17 mouse cellular contexts compared by ENCODE assay signal in the genomic region with DNA sequence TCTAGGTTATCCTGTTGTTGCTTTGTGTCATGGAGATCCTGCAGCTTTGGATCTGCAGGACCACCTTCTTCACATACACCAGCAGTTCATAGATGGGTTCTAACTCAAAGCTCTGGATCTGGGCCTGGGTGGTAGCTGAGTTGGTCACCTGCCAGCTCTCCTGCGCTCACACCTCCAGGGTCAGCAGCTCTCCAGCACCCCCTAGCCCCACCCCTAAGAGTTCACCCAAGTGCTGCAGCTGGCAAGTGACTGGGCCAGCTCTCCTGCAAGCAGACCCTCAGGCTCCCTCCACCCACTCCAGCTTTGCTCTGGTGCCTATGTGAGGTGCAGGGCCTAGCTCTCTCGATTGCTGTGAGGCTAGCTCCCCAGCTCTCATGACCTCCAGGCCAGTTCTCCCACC.
DNase-seq lines count a peak whose midpoint lies in the region; ATAC-seq and TF ChIP-seq lines count a peak whose summit lies in the region.
"Had no signal": no experiment of that assay in that cellular context is flagged by ENCODE, and none has a peak within 500 bp of the region (broad histone marks: within the 10 kb centered on the region; RNA-seq: fewer than 3 reads in every experiment).

No protein-coding gene starts in this region.

- DNase-seq in lung, adult 2 months: no peak
- peak; percentile 19 for DNase-seq in thymus, postnatal 14 days
- no peak for DNase-seq in thymus, adult 18-20 months
- DNase-seq in thymus, postnatal 36 days: peak; percentile 4 to 16
- no peak for DNase-seq in layer of hippocampus, adult 9-11 months
- DNase-seq: cerebellum, postnatal 14 days; gastrocnemius, postnatal 10 days; heart, adult 2 months; heart, postnatal 10 days; liver, postnatal 0 days; right cerebral cortex, postnatal 25 days had no signal

- H3K4me1 ChIP-seq in intestine, postnatal 0 days (replicated peaks; ENCODE audit: control insufficient read depth, insufficient read depth, low read length): no peaks in the 10 kb centered on the region
- no peaks in the 10 kb centered on the region; the same call in 1 of the 2 replicates for H3K4me1 ChIP-seq in intestine, embryonic 15.5 days (replicated peaks)
- H3K4me1 ChIP-seq in lung, embryonic 15.5 days: 0 out of 2 replicates have a peak, but pooled peaks cover 9% of the 10 kb centered on the region
- H3K4me1 ChIP-seq in lung, adult 2 months (ENCODE audit: control insufficient read depth, insufficient read depth, low read length): peaks cover 7% of the 10 kb centered on the region

- ATAC-seq in intestine, postnatal 0 days: no peak
- no peak for ATAC-seq in intestine, embryonic 15.5 days
- ATAC-seq in lung, embryonic 15.5 days (ENCODE audit: borderline replicate concordance, extremely low read depth, low FRiP score, low TSS enrichment): no peak
- ATAC-seq: intestine, embryonic 16.5 days; liver, postnatal 0 days had no signal

- peak; percentile 30 for TF ChIP-seq CTCF in intestine, postnatal 0 days (IDR thresholded peaks at IDR 0.05; ENCODE audit: low read depth)
- TF ChIP-seq CTCF in lung, adult 2 months (IDR thresholded peaks at IDR 0.05; ENCODE audit: insufficient read depth, low read length): no peak

- H3K4me3 ChIP-seq in intestine, postnatal 0 days (ENCODE audit: low read depth, low read length): no peak overlapping the region
- no peak overlapping the region for H3K4me3 ChIP-seq in intestine, embryonic 15.5 days (replicated peaks)
- H3K4me3 ChIP-seq in lung, embryonic 15.5 days: no peak overlapping the region
- no peak overlapping the region for H3K4me3 ChIP-seq in lung, adult 2 months (replicated peaks; ENCODE audit: extremely low read depth, low read depth, low read length)
- H3K4me3 ChIP-seq: forebrain, embryonic 12.5 days; heart, adult 2 months had no signal

- H3K4me2 ChIP-seq in intestine, postnatal 0 days (replicated peaks; ENCODE audit: low read depth): no peak overlapping the region
- H3K4me2 ChIP-seq in intestine, embryonic 15.5 days (replicated peaks): no peak overlapping the region
- no peak overlapping the region for H3K4me2 ChIP-seq in lung, embryonic 15.5 days
- H3K4me2 ChIP-seq: forebrain, embryonic 12.5 days; hindbrain, embryonic 14.5 days had no signal

- no peaks in the 10 kb centered on the region for H3K27me3 ChIP-seq in intestine, postnatal 0 days (replicated peaks; ENCODE audit: control insufficient read depth, insufficient read depth, low read length)
- H3K27me3 ChIP-seq in intestine, embryonic 15.5 days (replicated peaks): no peaks in the 10 kb centered on the region
- no peaks in the 10 kb centered on the region for H3K27me3 ChIP-seq in lung, embryonic 15.5 days
- H3K27me3 ChIP-seq: forebrain, embryonic 12.5 days had no signal

- H3K9ac ChIP-seq in intestine, postnatal 0 days (ENCODE audit: low read depth, low read length): no peak overlapping the region
- H3K9ac ChIP-seq in intestine, embryonic 15.5 days: no peak overlapping the region
- no peak overlapping the region for H3K9ac ChIP-seq in lung, embryonic 15.5 days
- H3K9ac ChIP-seq: forebrain, embryonic 12.5 days; hindbrain, embryonic 14.5 days; liver, postnatal 0 days had no signal

- H3K36me3 ChIP-seq in intestine, postnatal 0 days (ENCODE audit: control insufficient read depth, insufficient read depth): no peaks in the 10 kb centered on the region
- no peaks in the 10 kb centered on the region for H3K36me3 ChIP-seq in intestine, embryonic 15.5 days
- no peaks in the 10 kb centered on the region for H3K36me3 ChIP-seq in lung, embryonic 15.5 days
- H3K36me3 ChIP-seq: forebrain, embryonic 12.5 days had no signal

- TF ChIP-seq POLR2A in lung, adult 2 months (IDR thresholded peaks at IDR 0.05; ENCODE audit: borderline replicate concordance, extremely low read depth, low read depth, low read length): no peak

- no peaks in the 10 kb centered on the region for H3K9me3 ChIP-seq in intestine, postnatal 0 days (ENCODE audit: control insufficient read depth)
- no peaks in the 10 kb centered on the region for H3K9me3 ChIP-seq in intestine, embryonic 15.5 days
- H3K9me3 ChIP-seq in lung, embryonic 15.5 days: no peaks in the 10 kb centered on the region
- H3K9me3 ChIP-seq: forebrain, embryonic 12.5 days had no signal

- H3K27ac ChIP-seq in intestine, postnatal 0 days (ENCODE audit: low read depth, low read length): no peak overlapping the region
- no peak overlapping the region for H3K27ac ChIP-seq in intestine, embryonic 15.5 days
- H3K27ac ChIP-seq in lung, embryonic 15.5 days: 0 out of 2 replicates have a peak overlapping the region, but pooled peaks have one; percentile 13
- H3K27ac ChIP-seq: forebrain, embryonic 12.5 days; heart, adult 2 months; hindbrain, embryonic 14.5 days had no signal

- WGBS in intestine, postnatal 0 days: 82% methylated on average over 2 of the region's 2 CpGs
- 76% methylated on average over 2 of the region's 2 CpGs for WGBS in intestine, embryonic 15.5 days
- WGBS in lung, embryonic 15.5 days: 45% methylated on average over 2 of the region's 2 CpGs
- WGBS in lung, adult 2 months: 70% methylated on average over 2 of the region's 2 CpGs

Comparison
In these comparisons a context has a peak if more than half of its experiments do, and no peak if none do; other contexts are left out.
1. DNase-seq: peak in thymus, postnatal 14 days (single experiment) and thymus, postnatal 36 days (2 of 2); none in lung, adult 2 months (single experiment), thymus, adult 18-20 months (0 of 2) and layer of hippocampus, adult 9-11 months (single experiment).